Mouse (Mus musculus): ENCODE measurements around the gene Foxj3. TPM values are rescaled to one million over a fixed set of nuclear protein-coding genes. Genes with fewer than 3 reads are reported as not detected.

The Foxj3 gene
- polyA plus RNA-seq, 1 experiment from 2014 or later = 28.5 TPM

DNA sequence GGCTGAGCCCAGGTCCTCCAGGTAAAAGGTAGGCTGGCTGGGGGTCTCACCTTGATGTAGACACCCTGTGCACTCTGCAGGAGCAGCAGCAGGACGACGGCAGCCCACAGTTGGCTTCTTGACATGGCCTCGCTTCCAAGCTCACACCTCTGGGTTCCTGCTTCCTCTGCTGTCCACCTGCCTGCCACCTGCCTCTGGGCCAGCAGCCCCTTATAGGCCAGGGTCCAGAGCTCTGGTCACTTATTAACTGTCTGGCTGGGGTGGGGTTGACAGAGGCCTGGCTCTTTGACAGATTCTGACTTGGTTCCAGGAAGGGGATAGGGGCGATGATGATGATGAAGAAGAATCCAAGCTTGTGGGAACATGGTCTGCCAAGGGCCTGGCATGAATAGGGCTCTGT, 121.9 kb downstream of the Foxj3 start, which contains the start of gene Guca2b:
Guca2b (minus strand) TSS at position 224 of the 400 bp plus-strand sequence.
- no peak for DNase-seq
- no peak within 1 kb of the TSS for H3K4me2 ChIP-seq
- WGBS = 69% methylated on average over 4 of the region's 4 CpGs
- no peak for ATAC-seq (ENCODE audit: insufficient read depth)
- no peaks in the 10 kb centered on the region for H3K9me3 ChIP-seq (ENCODE audit: low read depth, low read length)
- H3K4me3 ChIP-seq (ENCODE audit: low read depth, low read length) = no peak within 1 kb of the TSS
- no peaks in the 10 kb centered on the region for H3K36me3 ChIP-seq (ENCODE audit: insufficient read depth)
- H3K27me3 ChIP-seq (ENCODE audit: insufficient read depth, low read length) = no peaks in the 10 kb centered on the region
- no peak for TF ChIP-seq CTCF (IDR thresholded peaks at IDR 0.05; ENCODE audit: low read depth)
- no peak within 1 kb of the TSS for H3K9ac ChIP-seq
- no peak within 1 kb of the TSS for H3K27ac ChIP-seq (ENCODE audit: low read depth)
- no peaks in the 10 kb centered on the region for H3K4me1 ChIP-seq (ENCODE audit: insufficient read depth)

- WGBS = 73% methylated on average over 8 of the region's 8 CpGs
- Histone ChIP-seq H3K4me2 (no peak overlapping the region), H3K27ac (ENCODE audit: low read depth) (no peak overlapping the region), H3K4me3 (ENCODE audit: low read depth, low read length) (no peak overlapping the region), H3K9ac (no peak overlapping the region), H3K36me3 (ENCODE audit: insufficient read depth) (no peaks in the 10 kb centered on the region), H3K4me1 (ENCODE audit: insufficient read depth) (no peaks in the 10 kb centered on the region), H3K9me3 (ENCODE audit: low read depth, low read length) (no peaks in the 10 kb centered on the region), H3K27me3 (ENCODE audit: insufficient read depth, low read length) (no peaks in the 10 kb centered on the region)
- ATAC-seq (ENCODE audit: insufficient read depth) (no peak), DNase-seq (no peak)
- no peak for TF ChIP-seq CTCF (IDR thresholded peaks at IDR 0.05; ENCODE audit: low read depth)
These were observed 123.2 kb downstream of the Foxj3 start for GRCm38 (mm10) chr4:119660007-119660406.

DNA sequence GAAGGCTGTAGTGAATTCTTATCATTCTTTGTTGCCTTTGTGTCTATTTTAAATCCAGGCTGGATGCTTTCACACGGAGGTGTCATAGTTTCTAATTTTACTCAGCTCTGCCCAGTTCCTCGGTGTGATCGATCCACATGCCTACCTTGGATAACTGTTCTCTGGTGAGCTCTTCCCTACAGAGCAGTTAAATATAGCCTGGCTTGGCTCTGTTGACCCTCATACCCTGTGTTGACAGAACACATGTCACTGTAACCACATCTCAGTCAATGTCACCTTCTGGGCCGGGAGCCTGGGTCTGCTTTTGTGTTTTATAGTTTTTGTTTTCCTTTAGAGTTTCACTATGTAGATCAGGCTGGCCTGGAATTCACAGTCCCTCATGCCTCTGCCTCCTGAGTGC, 125.3 kb downstream of the Foxj3 start:
- no peak overlapping the region for H3K9ac ChIP-seq
- H3K36me3 ChIP-seq (ENCODE audit: insufficient read depth) = no peaks in the 10 kb centered on the region
- no peak for ATAC-seq (ENCODE audit: insufficient read depth)
- H3K27ac ChIP-seq (ENCODE audit: low read depth) = no peak overlapping the region
- DNase-seq = no peak
- no peaks in the 10 kb centered on the region for H3K9me3 ChIP-seq (ENCODE audit: low read depth, low read length)
- H3K4me2 ChIP-seq = no peak overlapping the region
- TF ChIP-seq CTCF (IDR thresholded peaks at IDR 0.05; ENCODE audit: low read depth) = no peak
- WGBS = 50% methylated on average over 4 of the region's 4 CpGs
- no peaks in the 10 kb centered on the region for H3K4me1 ChIP-seq (ENCODE audit: insufficient read depth)
- no peak overlapping the region for H3K4me3 ChIP-seq (ENCODE audit: low read depth, low read length)
- H3K27me3 ChIP-seq (ENCODE audit: insufficient read depth, low read length) = no peaks in the 10 kb centered on the region

- ATAC-seq (ENCODE audit: insufficient read depth) (no peak), DNase-seq (no peak)
- H3K9me3 ChIP-seq (ENCODE audit: low read depth, low read length) = no peaks in the 10 kb centered on the region
- H3K9ac ChIP-seq = no peak overlapping the region
- H3K27ac ChIP-seq (ENCODE audit: low read depth) = no peak overlapping the region
- no peaks in the 10 kb centered on the region for H3K27me3 ChIP-seq (ENCODE audit: insufficient read depth, low read length)
- H3K36me3 ChIP-seq (ENCODE audit: insufficient read depth) = no peaks in the 10 kb centered on the region
- no peak for TF ChIP-seq CTCF (IDR thresholded peaks at IDR 0.05; ENCODE audit: low read depth)
- no peaks in the 10 kb centered on the region for H3K4me1 ChIP-seq (ENCODE audit: insufficient read depth)
- WGBS = 70% methylated on average over 7 of the region's 7 CpGs
- H3K4me3 ChIP-seq (ENCODE audit: low read depth, low read length) = no peak overlapping the region
- no peak overlapping the region for H3K4me2 ChIP-seq
These were observed 126.2 kb downstream of the Foxj3 start for GRCm38 (mm10) chr4:119662976-119663375.

DNA sequence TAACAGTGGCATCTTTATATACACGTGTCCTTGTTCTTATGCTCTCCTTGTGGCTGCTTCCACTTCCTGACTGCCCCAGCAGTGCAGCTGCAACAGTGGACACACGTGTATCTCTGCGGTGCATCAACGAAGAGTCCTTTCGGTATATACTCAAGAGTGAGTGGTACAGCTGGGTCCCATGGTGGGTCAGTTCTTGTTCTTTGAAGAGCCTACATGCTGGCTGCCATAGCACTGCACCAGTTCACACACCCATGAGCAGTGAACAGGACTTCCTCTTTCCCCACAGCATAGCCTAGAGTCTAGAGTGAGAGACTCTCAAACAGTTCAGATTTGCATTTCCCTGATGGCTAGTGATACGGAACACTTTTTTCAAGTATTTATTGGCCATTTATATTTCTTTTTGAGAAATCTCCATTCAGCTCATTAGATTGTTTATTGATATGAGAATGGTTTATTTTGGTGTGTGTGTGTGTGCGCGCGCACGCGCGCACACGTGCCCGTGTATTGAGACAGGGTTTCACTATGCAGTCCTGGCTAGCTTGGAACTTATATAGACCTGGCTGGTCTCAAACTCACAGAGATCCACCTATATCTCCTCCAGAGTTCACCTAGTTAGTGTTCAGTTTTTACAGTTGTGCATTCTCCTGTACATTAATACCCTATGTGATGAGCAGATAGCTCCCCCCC, 126.7 kb downstream of the Foxj3 start:
- Histone ChIP-seq H3K27me3 (ENCODE audit: insufficient read depth, low read length) (no peaks in the 10 kb centered on the region), H3K4me2 (no peak overlapping the region), H3K9ac (no peak overlapping the region), H3K9me3 (ENCODE audit: low read depth, low read length) (no peaks in the 10 kb centered on the region), H3K4me1 (ENCODE audit: insufficient read depth) (no peaks in the 10 kb centered on the region), H3K4me3 (ENCODE audit: low read depth, low read length) (no peak overlapping the region), H3K36me3 (ENCODE audit: insufficient read depth) (no peaks in the 10 kb centered on the region), H3K27ac (ENCODE audit: low read depth) (no peak overlapping the region)
- ATAC-seq (ENCODE audit: insufficient read depth) (no peak), DNase-seq (no peak)
- no peak for TF ChIP-seq CTCF (IDR thresholded peaks at IDR 0.05; ENCODE audit: low read depth)
- 88% methylated on average over 14 of the region's 14 CpGs for WGBS

- ATAC-seq (ENCODE audit: insufficient read depth) = no peak
- H3K4me1 ChIP-seq (ENCODE audit: insufficient read depth) = no peaks in the 10 kb centered on the region; the same call in 1 of the 2 replicates
- H3K9me3 ChIP-seq (ENCODE audit: low read depth, low read length) = no peaks in the 10 kb centered on the region
- no peak for TF ChIP-seq CTCF (IDR thresholded peaks at IDR 0.05; ENCODE audit: low read depth)
- H3K36me3 ChIP-seq (ENCODE audit: insufficient read depth) = no peaks in the 10 kb centered on the region
- no peak overlapping the region for H3K27ac ChIP-seq (ENCODE audit: low read depth)
- H3K4me3 ChIP-seq (ENCODE audit: low read depth, low read length) = no peak overlapping the region
- WGBS = 76% methylated on average over 2 of the region's 2 CpGs
- no peak overlapping the region for H3K4me2 ChIP-seq
- no peak for DNase-seq
- H3K27me3 ChIP-seq (ENCODE audit: insufficient read depth, low read length) = no peaks in the 10 kb centered on the region
- H3K9ac ChIP-seq = no peak overlapping the region
These were observed 128.4 kb downstream of the Foxj3 start for GRCm38 (mm10) chr4:119665166-119665565.

DNA sequence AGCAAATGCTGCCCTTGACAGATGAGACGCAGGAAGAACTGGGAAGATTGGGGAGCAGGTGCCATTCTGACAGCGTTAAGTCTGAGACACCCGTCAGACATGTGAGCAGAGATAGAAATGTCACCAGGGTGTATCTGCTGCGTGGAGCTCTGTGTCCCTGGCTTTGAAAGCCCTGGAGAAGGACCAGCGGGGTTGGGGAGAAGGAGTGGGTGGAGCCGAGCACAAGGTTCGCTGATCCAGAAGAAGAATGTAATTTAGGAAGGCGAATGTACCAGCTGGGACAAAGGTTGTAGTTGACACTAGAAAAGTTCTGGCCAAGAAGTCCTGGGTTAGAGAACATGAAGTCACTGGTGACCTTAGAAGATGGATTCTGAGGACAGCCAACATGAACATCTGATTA, 129.3 kb downstream of the Foxj3 start:
- no peak overlapping the region for H3K9ac ChIP-seq
- H3K27ac ChIP-seq (ENCODE audit: low read depth) = no peak overlapping the region
- no peaks in the 10 kb centered on the region for H3K36me3 ChIP-seq (ENCODE audit: insufficient read depth)
- WGBS = 28% methylated on average over 8 of the region's 8 CpGs
- H3K27me3 ChIP-seq (ENCODE audit: insufficient read depth, low read length) = no peaks in the 10 kb centered on the region
- no peak overlapping the region for H3K4me3 ChIP-seq (ENCODE audit: low read depth, low read length)
- ATAC-seq (ENCODE audit: insufficient read depth) = no peak
- no peak for DNase-seq
- TF ChIP-seq CTCF (IDR thresholded peaks at IDR 0.05; ENCODE audit: low read depth) = no peak
- no peaks in the 10 kb centered on the region for H3K9me3 ChIP-seq (ENCODE audit: low read depth, low read length)
- H3K4me1 ChIP-seq (ENCODE audit: insufficient read depth) = no peaks in the 10 kb centered on the region; the same call in 1 of the 2 replicates
- no peak overlapping the region for H3K4me2 ChIP-seq
